Mouse (Mus musculus): ENCODE measurements around the gene Pef1. TPM values are rescaled to one million over a fixed set of nuclear protein-coding genes. Genes with fewer than 3 reads are reported as not detected.

Gene Pef1
- total RNA-seq, 1 experiment: 36.2 TPM

DNA sequence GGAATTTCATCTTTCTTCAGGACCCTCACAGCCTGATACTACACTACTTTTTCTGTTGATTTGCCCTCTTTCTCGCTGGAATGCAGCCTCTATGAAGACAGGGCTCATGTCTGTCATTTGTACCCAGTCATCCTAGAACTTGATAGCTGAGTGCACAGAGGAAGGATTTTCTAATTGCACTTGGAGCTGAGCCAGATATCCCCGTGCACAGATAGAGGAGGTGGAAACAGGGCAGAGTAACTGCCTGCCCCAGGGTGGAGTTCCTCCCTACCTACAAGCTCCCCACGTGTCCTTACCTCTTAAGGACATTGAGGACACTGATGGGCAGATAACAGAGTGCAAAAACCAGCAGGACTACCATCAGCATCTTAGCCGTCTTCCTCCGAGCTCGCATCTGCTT is 31.0 kb downstream of the Pef1 start:
- Histone ChIP-seq H3K4me3 (ENCODE audit: insufficient read depth in 1 of 2, low read depth in 1 of 2, low read length in 2 of 2, poor library complexity in 1 of 2, severe bottlenecking in 1 of 2) (no peak overlapping the region), H3K9ac (ENCODE audit: insufficient read depth, low read depth, low read length, poor library complexity, severe bottlenecking) (no peak overlapping the region), H3K36me3 (ENCODE audit: control insufficient read depth, insufficient read depth, low read length, poor library complexity, severe bottlenecking) (no peaks in the 10 kb centered on the region), H3K27ac (ENCODE audit: insufficient read depth, low read depth, low read length, poor library complexity, severe bottlenecking) (no peak overlapping the region), H3K9me3 (ENCODE audit: control insufficient read depth, insufficient read depth, low read depth, low read length) (no peaks in the 10 kb centered on the region), H3K4me1 (ENCODE audit: control insufficient read depth in 2 of 2, insufficient read depth in 2 of 2, low read length in 2 of 2, poor library complexity in 1 of 2) (peaks cover 0 to 3% of the 10 kb centered on the region in 2 experiments; a peak in 2 of 4 replicates)
- no peak for DNase-seq (ENCODE audit: low read depth, low spot score)
- in situ Hi-C loops (cut with MboI; ENCODE audit: low sequenced_read_pairs in 2 of 2, unreplicated experiment in 2 of 2): no loop called here
- TF ChIP-seq ZC3H11A (IDR thresholded peaks at IDR 0.05; ENCODE audit: borderline replicate concordance, low read depth, low read length) (no peak), HCFC1 (IDR thresholded peaks at IDR 0.05; ENCODE audit: borderline replicate concordance, insufficient read depth, low read length) (no peak), CHD2 (IDR thresholded peaks at IDR 0.05; ENCODE audit: low read depth, low read length) (no peak), ZNF384 (IDR thresholded peaks at IDR 0.05; ENCODE audit: low read depth, low read length) (no peak), MAFK (IDR thresholded peaks at IDR 0.05; ENCODE audit: insufficient read depth, low read depth, low read length) (no peak)

DNA sequence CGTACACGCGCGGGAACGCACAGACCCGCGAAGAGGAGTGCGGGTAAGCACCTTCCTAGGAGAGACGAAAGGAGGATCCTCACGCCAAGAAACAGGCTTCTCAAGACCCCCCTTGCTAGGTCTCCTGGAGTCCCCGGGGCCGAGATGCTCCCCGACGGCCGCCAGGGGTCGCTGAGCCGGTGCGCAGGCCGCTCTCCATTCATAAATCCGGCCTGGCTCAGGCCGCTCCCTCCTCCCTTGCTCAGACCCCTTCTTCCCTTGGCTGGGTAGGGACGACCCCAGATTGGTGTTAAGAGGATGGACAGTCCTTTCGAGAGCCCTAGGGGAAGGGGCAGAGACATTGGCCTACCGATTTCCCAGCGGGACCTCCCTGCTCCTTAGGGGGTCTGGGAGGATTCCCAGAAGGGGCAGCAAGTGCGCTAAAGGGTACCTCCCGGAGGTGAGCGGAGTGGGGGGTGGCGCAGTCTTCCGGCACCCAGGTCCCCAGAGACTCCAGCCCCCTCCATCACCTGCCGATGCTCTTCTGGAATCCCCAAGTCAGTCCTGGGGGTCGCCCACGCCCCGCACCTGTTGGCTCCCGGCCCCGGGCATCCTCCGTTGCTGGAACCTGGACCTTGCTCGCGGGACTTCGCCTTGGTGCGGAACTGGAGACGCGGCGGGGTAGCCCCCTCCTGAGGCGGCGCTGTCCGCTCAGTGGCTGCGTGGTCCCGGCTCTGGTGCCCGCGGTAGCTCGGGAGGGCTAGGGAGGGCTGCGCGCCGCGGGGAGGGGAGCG is 36.3 kb downstream of the Pef1 start:
- Histone ChIP-seq H3K4me3 (ENCODE audit: insufficient read depth in 1 of 2, low read depth in 1 of 2, low read length in 2 of 2, poor library complexity in 1 of 2, severe bottlenecking in 1 of 2) (peak overlapping the region; percentile 78 to 89), H3K36me3 (ENCODE audit: control insufficient read depth, insufficient read depth, low read length, poor library complexity, severe bottlenecking) (no peaks in the 10 kb centered on the region), H3K4me1 (ENCODE audit: control insufficient read depth in 2 of 2, insufficient read depth in 2 of 2, low read length in 2 of 2, poor library complexity in 1 of 2) (peaks cover 0 to 3% of the 10 kb centered on the region in 2 experiments; a peak in 1 of 4 replicates), H3K9ac (ENCODE audit: insufficient read depth, low read depth, low read length, poor library complexity, severe bottlenecking) (peak overlapping the region; percentile 55), H3K9me3 (ENCODE audit: control insufficient read depth, insufficient read depth, low read depth, low read length) (no peaks in the 10 kb centered on the region), H3K27ac (ENCODE audit: insufficient read depth, low read depth, low read length, poor library complexity, severe bottlenecking) (no peak overlapping the region)
- in situ Hi-C loops (cut with MboI; ENCODE audit: low sequenced_read_pairs in 2 of 2, unreplicated experiment in 2 of 2): no loop called here
- TF ChIP-seq HCFC1 (IDR thresholded peaks at IDR 0.05; ENCODE audit: borderline replicate concordance, insufficient read depth, low read length): 0 out of 2 replicates have a peak, but pooled peaks have one; percentile 56
- TF ChIP-seq ZNF384 (IDR thresholded peaks at IDR 0.05; ENCODE audit: low read depth, low read length): no peak
- DNase-seq (ENCODE audit: low read depth, low spot score): peak; percentile 70

DNA sequence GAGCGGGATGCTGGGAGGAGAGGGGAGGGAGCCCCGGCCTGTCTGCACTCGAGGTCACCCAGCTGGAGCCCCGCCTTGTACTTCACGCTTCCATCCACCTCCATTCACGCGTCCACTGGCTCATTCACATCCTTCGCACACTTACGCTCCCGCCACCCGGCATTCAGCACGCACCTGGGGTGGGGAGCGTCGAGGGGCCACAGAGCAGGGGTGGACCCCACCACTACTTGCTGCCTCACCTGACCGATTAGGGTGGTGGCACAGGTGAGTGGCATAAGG is 36.8 kb downstream of the Pef1 start, which contains the start of gene Hcrtr1:
Gene Hcrtr1, minus strand, starts transcription at position 146 of the 279 bp plus-strand sequence.
- in situ Hi-C loops (cut with MboI; ENCODE audit: low sequenced_read_pairs in 2 of 2, unreplicated experiment in 2 of 2): no loop called here
- H3K9ac ChIP-seq (ENCODE audit: insufficient read depth, low read depth, low read length, poor library complexity, severe bottlenecking): peak within 1 kb of the TSS; percentile 55
- TF ChIP-seq HCFC1 (IDR thresholded peaks at IDR 0.05; ENCODE audit: borderline replicate concordance, insufficient read depth, low read length) (no peak), ZNF384 (IDR thresholded peaks at IDR 0.05; ENCODE audit: low read depth, low read length) (no peak), MAFK (IDR thresholded peaks at IDR 0.05; ENCODE audit: insufficient read depth, low read depth, low read length) (no peak), CHD2 (IDR thresholded peaks at IDR 0.05; ENCODE audit: low read depth, low read length) (no peak), ZC3H11A (IDR thresholded peaks at IDR 0.05; ENCODE audit: borderline replicate concordance, low read depth, low read length) (no peak)
- peak within 1 kb of the TSS; percentile 78 to 89 for H3K4me3 ChIP-seq (ENCODE audit: insufficient read depth in 1 of 2, low read depth in 1 of 2, low read length in 2 of 2, poor library complexity in 1 of 2, severe bottlenecking in 1 of 2)
- no peaks in the 10 kb centered on the region for H3K36me3 ChIP-seq (ENCODE audit: control insufficient read depth, insufficient read depth, low read length, poor library complexity, severe bottlenecking)
- DNase-seq (ENCODE audit: low read depth, low spot score): peak; percentile 27
- no peak within 1 kb of the TSS for H3K27ac ChIP-seq (ENCODE audit: insufficient read depth, low read depth, low read length, poor library complexity, severe bottlenecking)
- no peaks in the 10 kb centered on the region for H3K9me3 ChIP-seq (ENCODE audit: control insufficient read depth, insufficient read depth, low read depth, low read length)
- H3K4me1 ChIP-seq (ENCODE audit: control insufficient read depth in 2 of 2, insufficient read depth in 2 of 2, low read length in 2 of 2, poor library complexity in 1 of 2): peaks cover 0 to 3% of the 10 kb centered on the region in 2 experiments; a peak in 1 of 4 replicates

DNA sequence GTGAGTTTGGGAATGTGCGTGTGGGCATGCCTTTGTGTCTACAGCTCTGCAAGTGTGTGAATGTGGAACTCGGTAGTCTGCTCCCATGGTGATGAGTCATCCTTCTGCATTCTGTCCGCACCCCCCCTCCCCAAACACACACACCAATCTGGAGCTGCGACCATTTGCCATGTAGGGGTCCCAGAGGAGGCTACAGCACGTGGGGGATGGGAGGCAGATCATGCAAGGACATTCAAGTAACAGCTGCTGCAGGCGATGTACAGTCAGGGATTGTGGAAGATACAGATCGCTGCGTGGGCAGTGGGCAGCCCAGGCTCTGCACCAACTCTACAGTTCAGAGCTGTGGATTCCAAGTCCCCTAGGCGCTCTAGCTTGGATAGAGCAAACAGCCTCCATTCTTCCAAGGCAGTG is 38.6 kb downstream of the Pef1 start:
- H3K27ac ChIP-seq (ENCODE audit: insufficient read depth, low read depth, low read length, poor library complexity, severe bottlenecking): no peak overlapping the region
- DNase-seq (ENCODE audit: low read depth, low spot score): no peak
- H3K9ac ChIP-seq (ENCODE audit: insufficient read depth, low read depth, low read length, poor library complexity, severe bottlenecking): no peak overlapping the region
- peaks cover 0 to 3% of the 10 kb centered on the region in 2 experiments; a peak in 1 of 4 replicates for H3K4me1 ChIP-seq (ENCODE audit: control insufficient read depth in 2 of 2, insufficient read depth in 2 of 2, low read length in 2 of 2, poor library complexity in 1 of 2)
- no peaks in the 10 kb centered on the region for H3K36me3 ChIP-seq (ENCODE audit: control insufficient read depth, insufficient read depth, low read length, poor library complexity, severe bottlenecking)
- in situ Hi-C loops (cut with MboI; ENCODE audit: low sequenced_read_pairs in 2 of 2, unreplicated experiment in 2 of 2): no loop called here
- TF ChIP-seq ZC3H11A (IDR thresholded peaks at IDR 0.05; ENCODE audit: borderline replicate concordance, low read depth, low read length): no peak
- no peak for TF ChIP-seq CHD2 (IDR thresholded peaks at IDR 0.05; ENCODE audit: low read depth, low read length)
- TF ChIP-seq HCFC1 (IDR thresholded peaks at IDR 0.05; ENCODE audit: borderline replicate concordance, insufficient read depth, low read length): no peak
- no peak for TF ChIP-seq ZNF384 (IDR thresholded peaks at IDR 0.05; ENCODE audit: low read depth, low read length)
- no peak for TF ChIP-seq MAFK (IDR thresholded peaks at IDR 0.05; ENCODE audit: insufficient read depth, low read depth, low read length)
- no peaks in the 10 kb centered on the region for H3K9me3 ChIP-seq (ENCODE audit: control insufficient read depth, insufficient read depth, low read depth, low read length)
- H3K4me3 ChIP-seq (ENCODE audit: insufficient read depth in 1 of 2, low read depth in 1 of 2, low read length in 2 of 2, poor library complexity in 1 of 2, severe bottlenecking in 1 of 2): no peak overlapping the region
